In genomic region chr19:47918016-47918415, GRCm38 (mm10) we compare ENCODE assay signal across 8 mouse cellular contexts. TPM values are rescaled to one million over a fixed set of nuclear protein-coding genes. Genes with fewer than 3 reads are reported as not detected.
A peak's percentile ranks its signal among the peaks of the same experiment; 100 is the strongest.
DNase-seq lines count a peak whose midpoint lies in the region; ATAC-seq and TF ChIP-seq lines count a peak whose summit lies in the region.

No protein-coding gene starts in this region.

- H3K27ac ChIP-seq in hindbrain, embryonic 12.5 days: no peak overlapping the region
- H3K27ac ChIP-seq in macrophage: peak overlapping the region; percentile 93
- H3K27ac ChIP-seq in cerebellum, adult 2 months (ENCODE audit: insufficient read depth, low read length): no peak overlapping the region

- WGBS in hindbrain, embryonic 12.5 days: 21% methylated on average over 9 of the region's 9 CpGs
- 21% methylated on average over 9 of the region's 9 CpGs for WGBS in macrophage (ENCODE audit: missing documents)
- 30% methylated on average over 9 of the region's 9 CpGs for WGBS in cerebellum, adult 2 months

- H3K27me3 ChIP-seq in hindbrain, embryonic 12.5 days: no peaks in the 10 kb centered on the region
- H3K27me3 ChIP-seq in cerebellum, adult 2 months (ENCODE audit: control insufficient read depth, insufficient read depth, low read length): no peaks in the 10 kb centered on the region

- peaks cover 24% of the 10 kb centered on the region for H3K4me1 ChIP-seq in hindbrain, embryonic 12.5 days
- no peaks in the 10 kb centered on the region for H3K4me1 ChIP-seq in cerebellum, adult 2 months (ENCODE audit: control insufficient read depth, insufficient read depth, low read length)

- ATAC-seq in hindbrain, embryonic 12.5 days (ENCODE audit: low FRiP score): no peak
- ATAC-seq in megakaryocyte-erythroid progenitor cell, adult 5-6 weeks (replicated peaks; ENCODE audit: low FRiP score, low TSS enrichment, poor library complexity, severe bottlenecking): no peak
- ATAC-seq in frontal cortex, adult (ENCODE audit: low TSS enrichment): no peak

- H3K9me3 ChIP-seq in hindbrain, embryonic 12.5 days (replicated peaks): no peaks in the 10 kb centered on the region

- H3K79me2 ChIP-seq in macrophage (ENCODE audit: inconsistent target): peaks cover 59% of the 10 kb centered on the region

- H3K4me3 ChIP-seq in hindbrain, embryonic 12.5 days: peak overlapping the region; percentile 85
- peak overlapping the region; percentile 94 for H3K4me3 ChIP-seq in macrophage (ENCODE audit: inconsistent target)
- no peak overlapping the region for H3K4me3 ChIP-seq in cerebellum, adult 2 months (replicated peaks; ENCODE audit: insufficient read depth, low read depth, low read length)

- no peak for TF ChIP-seq POLR2A in cerebellum, adult 2 months (IDR thresholded peaks at IDR 0.05; ENCODE audit: borderline replicate concordance, insufficient read depth, low read length)

- H3K36me3 ChIP-seq in hindbrain, embryonic 12.5 days: 0 out of 2 replicates have a peak, but pooled peaks cover 2% of the 10 kb centered on the region
- no peaks in the 10 kb centered on the region for H3K36me3 ChIP-seq in macrophage (ENCODE audit: inconsistent target)

- H3K9ac ChIP-seq in hindbrain, embryonic 12.5 days: peak overlapping the region; percentile 85

- H3K4me2 ChIP-seq in hindbrain, embryonic 12.5 days (replicated peaks): peak overlapping the region; percentile 69

- DNase-seq in embryo, embryonic 11 days: peak; percentile 24
- no peak for DNase-seq in embryo, embryonic 10 days (ENCODE audit: low spot score)
- DNase-seq in adipocyte (ENCODE audit: low spot score): peak; percentile 25
- no peak for DNase-seq in cerebellum, adult 2 months

- no peak for TF ChIP-seq CTCF in cerebellum, adult 2 months (IDR thresholded peaks at IDR 0.05; ENCODE audit: borderline replicate concordance, insufficient read depth, low read depth, low read length)

RNA-seq across cellular contexts. Expression of gene Cfap43, which starts 1.1 kb away (rescaled TPM):
- polyA plus RNA-seq in hindbrain, embryonic 12.5 days (2016; fragmentation: Nextera tagmentation; extraction: Ambion mirVana): 1.7 and 3.2 TPM in 2 replicates
- under 1 TPM in 8 of 26 experiments, not detected in 18; 0.30 to 0.84 (median 0.45) TPM for total RNA-seq in macrophage (2018; cell fraction: chromatin; rRNA removed)
- under 1 TPM in 22 of 26 experiments, not detected in 4; 0.06 to 0.59 (median 0.24) TPM for total RNA-seq in macrophage (2018; cell fraction: cytosol; rRNA removed)
- total RNA-seq in macrophage (2018; cell fraction: nucleus; rRNA removed): 1 to 10 TPM in 1 of 26 experiments, under 1 TPM in 12, not detected in 13; 0.09 to 1.0 (median 0.33) TPM
- polyA plus RNA-seq in macrophage (2018): 0.11 to 0.18 TPM in 2 of 3 replicates, not detected in the other
- 0.86 and 1.00 TPM in 2 replicates for polyA plus RNA-seq in cerebellum, adult 2 months (2012; rRNA removed)
- total RNA-seq in megakaryocyte-erythroid progenitor cell, adult 5-6 weeks (2014; fragmentation: Nextera tagmentation): 0.33 TPM in 1 of 2 replicates, not detected in the other
- total RNA-seq in megakaryocyte-erythroid progenitor cell, adult 5-6 weeks (2017): 0.08 TPM in 1 of 2 replicates, not detected in the other

RNA-seq across cellular contexts. Expression of gene Itprip, which starts 1.1 kb away (rescaled TPM):
- polyA plus RNA-seq in hindbrain, embryonic 12.5 days (2016; fragmentation: Nextera tagmentation; extraction: Ambion mirVana): 16.1 and 16.6 TPM in 2 replicates
- total RNA-seq in macrophage (2018; cell fraction: chromatin; rRNA removed): 10 to 100 TPM in 8 of 26 experiments, 1 to 10 TPM in 18; 2.2 to 28.5 (median 7.2) TPM
- 10 to 100 TPM in 1 of 26 experiments, 1 to 10 TPM in 25; 3.2 to 10.3 (median 5.4) TPM for total RNA-seq in macrophage (2018; cell fraction: cytosol; rRNA removed)
- 10 to 100 TPM in 13 of 26 experiments, 1 to 10 TPM in 13; 4.4 to 17.4 (median 10.1) TPM for total RNA-seq in macrophage (2018; cell fraction: nucleus; rRNA removed)
- 3.1 to 6.0 TPM (median 5.1 TPM) in 3 replicates for polyA plus RNA-seq in macrophage (2018)
- 0.52 and 0.57 TPM in 2 replicates for polyA plus RNA-seq in cerebellum, adult 2 months (2012; rRNA removed)
- total RNA-seq in megakaryocyte-erythroid progenitor cell, adult 5-6 weeks (2014; fragmentation: Nextera tagmentation): 6.6 and 8.8 TPM in 2 replicates
- total RNA-seq in megakaryocyte-erythroid progenitor cell, adult 5-6 weeks (2017): 6.7 and 22.0 TPM in 2 replicates

RNA-seq across cellular contexts. Expression of gene Cfap58, which starts 19.5 kb away (rescaled TPM):
- 0.30 and 0.72 TPM in 2 replicates for polyA plus RNA-seq in hindbrain, embryonic 12.5 days (2016; fragmentation: Nextera tagmentation; extraction: Ambion mirVana)
- not detected for total RNA-seq in macrophage (2018; cell fraction: chromatin; rRNA removed)
- total RNA-seq in macrophage (2018; cell fraction: cytosol; rRNA removed): not detected
- total RNA-seq in macrophage (2018; cell fraction: nucleus; rRNA removed): not detected
- not detected in 3 replicates for polyA plus RNA-seq in macrophage (2018)
- polyA plus RNA-seq in cerebellum, adult 2 months (2012; rRNA removed): 0.07 and 0.10 TPM in 2 replicates
- not detected in 2 replicates for total RNA-seq in megakaryocyte-erythroid progenitor cell, adult 5-6 weeks (2014; fragmentation: Nextera tagmentation)
- not detected in 2 replicates for total RNA-seq in megakaryocyte-erythroid progenitor cell, adult 5-6 weeks (2017)

RNA-seq across cellular contexts. Expression of gene Gsto2, which starts 52.7 kb away (rescaled TPM):
- polyA plus RNA-seq in hindbrain, embryonic 12.5 days (2016; fragmentation: Nextera tagmentation; extraction: Ambion mirVana): 0.96 and 1.3 TPM in 2 replicates
- total RNA-seq in macrophage (2018; cell fraction: chromatin; rRNA removed): 1 to 10 TPM in 17 of 26 experiments, under 1 TPM in 3, not detected in 6; 0.81 to 3.8 (median 2.5) TPM
- 1 to 10 TPM in 15 of 26 experiments, under 1 TPM in 11; 0.52 to 1.9 (median 1.1) TPM for total RNA-seq in macrophage (2018; cell fraction: cytosol; rRNA removed)
- 1 to 10 TPM in 18 of 26 experiments, under 1 TPM in 5, not detected in 3; 0.52 to 3.9 (median 1.9) TPM for total RNA-seq in macrophage (2018; cell fraction: nucleus; rRNA removed)
- polyA plus RNA-seq in macrophage (2018): 0.10 to 1.4 TPM (median 1.3 TPM) in 3 replicates
- 2.5 and 2.9 TPM in 2 replicates for polyA plus RNA-seq in cerebellum, adult 2 months (2012; rRNA removed)
- total RNA-seq in megakaryocyte-erythroid progenitor cell, adult 5-6 weeks (2014; fragmentation: Nextera tagmentation): 0.33 TPM in 1 of 2 replicates, not detected in the other
- total RNA-seq in megakaryocyte-erythroid progenitor cell, adult 5-6 weeks (2017): not detected in 2 replicates

Comparison
In these comparisons a context has a peak if more than half of its experiments do, and no peak if none do; other contexts are left out.
1. DNase-seq: peak in embryo, embryonic 11 days (single experiment) and adipocyte (single experiment); none in embryo, embryonic 10 days (single experiment) and cerebellum, adult 2 months (0 of 2).